Mouse (Mus musculus) spleen, embryonic (tissue): ENCODE data around the gene 1110051M20Rik.

Experiments used
- CTCF ChIA-PET: fragments of 350-600 bp; sonication (Branson Sonifier 250); formaldehyde crosslinking; loops from one replicate; lab custom pipeline; 2022; lab: Charles Lee

1110051M20Rik gene

GRCm38 (mm10) chr2:91457656-91458251 is 13.2 kb upstream of the 1110051M20Rik start:
- CTCF ChIA-PET: interaction anchor here (0.6 kb wide), 1 partner anchor 535 kb away, joined by 3 read pairs; no protein-coding TSS in a partner anchor

GRCm38 (mm10) chr2:91457259-91457655 is 12.8 kb upstream of the 1110051M20Rik start, which contains the start of gene Lrp4:
Lrp4 (plus strand) TSS chr2:91457511.
- CTCF ChIA-PET: interaction anchor here (0.6 kb wide), 1 partner anchor 535 kb away, joined by 3 read pairs; no protein-coding TSS in a partner anchor

GRCm38 (mm10) chr2:91456491-91457100 is 12.1 kb upstream of the 1110051M20Rik start:
- CTCF ChIA-PET: no interaction called here

- CTCF ChIA-PET: interaction anchor here (0.7 kb wide), 1 partner anchor 10 kb away, joined by 10 read pairs; no protein-coding TSS in a partner anchor
Measured at GRCm38 (mm10) chr2:91455826-91456225, 11.3 kb upstream of the 1110051M20Rik start.

GRCm38 (mm10) chr2:91454434-91454833 is 9.9 kb upstream of the 1110051M20Rik start:
- CTCF ChIA-PET: no interaction called here

GRCm38 (mm10) chr2:91453231-91454075 is 8.9 kb upstream of the 1110051M20Rik start:
- CTCF ChIA-PET: interaction anchor here (0.7 kb wide), 1 partner anchor 9 kb away, joined by 7 read pairs; no protein-coding TSS in a partner anchor

GRCm38 (mm10) chr2:91452658-91453057 is 8.2 kb upstream of the 1110051M20Rik start:
- CTCF ChIA-PET: no interaction called here

GRCm38 (mm10) chr2:91450316-91450715 is 5.8 kb upstream of the 1110051M20Rik start:
- CTCF ChIA-PET: no interaction called here

GRCm38 (mm10) chr2:91449662-91450061 is 5.2 kb upstream of the 1110051M20Rik start:
- CTCF ChIA-PET: no interaction called here

GRCm38 (mm10) chr2:91442241-91442640 is 2.3 kb downstream of the 1110051M20Rik start:
- CTCF ChIA-PET: no interaction called here

- CTCF ChIA-PET: no interaction called here
Measured at GRCm38 (mm10) chr2:91441715-91442114, 2.8 kb downstream of the 1110051M20Rik start.

GRCm38 (mm10) chr2:91440686-91441085 is 3.8 kb downstream of the 1110051M20Rik start:
- CTCF ChIA-PET: no interaction called here

GRCm38 (mm10) chr2:91439876-91440275 is 4.6 kb downstream of the 1110051M20Rik start:
- CTCF ChIA-PET: interaction anchor here (0.5 kb wide), 1 partner anchor 8 kb away, joined by 3 read pairs; no protein-coding TSS in a partner anchor

- CTCF ChIA-PET: interaction anchor here (0.5 kb wide), 1 partner anchor 9 kb away, joined by 3 read pairs; no protein-coding TSS in a partner anchor
Measured at GRCm38 (mm10) chr2:91439271-91439670, 5.2 kb downstream of the 1110051M20Rik start.

GRCm38 (mm10) chr2:91437116-91437815 is 7.2 kb downstream of the 1110051M20Rik start:
- CTCF ChIA-PET: no interaction called here

GRCm38 (mm10) chr2:91436713-91437112 is 7.8 kb downstream of the 1110051M20Rik start:
- CTCF ChIA-PET: no interaction called here

GRCm38 (mm10) chr2:91430600-91430919 is 13.9 kb downstream of the 1110051M20Rik start:
- CTCF ChIA-PET: no interaction called here

- CTCF ChIA-PET: no interaction called here
Measured at GRCm38 (mm10) chr2:91429915-91430599, 14.4 kb downstream of the 1110051M20Rik start.

- CTCF ChIA-PET: no interaction called here
Measured at GRCm38 (mm10) chr2:91429146-91429545, 15.4 kb downstream of the 1110051M20Rik start.

- CTCF ChIA-PET: interaction anchor here (0.9 kb wide), 1 partner anchor 16 kb away, joined by 4 read pairs; no protein-coding TSS in a partner anchor
Measured at GRCm38 (mm10) chr2:91426321-91426720, 18.2 kb downstream of the 1110051M20Rik start.
